Mouse (Mus musculus) midbrain, embryonic 14.5 days (tissue): ENCODE measurements at regions not wholly inside any gene's neighbourhood (a gene's known extent, or its start where the extent isn't known, plus 50 kb on each side); places are given as distances from the start of the nearest gene placed in this dataset.

ENCODE experiments used
- ATAC-seq: fragments of 200-750 bp; cut with Nextera tagmentation; 2 replicates; pipeline ENCODE4 v1.8.0; 2017; ENCODE audit warnings: moderate number of reproducible peaks, moderate library complexity; ENCODE audit not compliant: low FRiP score, low TSS enrichment
- DNase-seq: peaks from one replicate; pipeline ENCODE4 v3.0.0-alpha.2; 2015
- H3K27ac ChIP-seq: fragments of 300-500 bp; sonication (generic); replicated peaks from 2 replicates; pipeline ENCODE4 v1.5.1; 2014; ENCODE audit warnings: mild to moderate bottlenecking, low read depth, low read length, moderate library complexity
- H3K27me3 ChIP-seq: fragments of 300-500 bp; sonication (generic); 2 replicates; pipeline ENCODE4 v1.6.1; 2014; ENCODE audit warnings: low read length, control low read depth, mixed read lengths; ENCODE audit not compliant: control insufficient read depth, insufficient read depth
- H3K36me3 ChIP-seq: fragments of 300-500 bp; sonication (generic); 2 replicates; pipeline ENCODE4 v1.6.1; 2014; ENCODE audit warnings: low read length, control low read depth; ENCODE audit not compliant: control insufficient read depth, insufficient read depth
- H3K4me1 ChIP-seq: fragments of 300-500 bp; sonication (generic); 2 replicates; pipeline ENCODE4 v1.6.1; 2014; ENCODE audit warnings: mild to moderate bottlenecking, antibody characterized with exemption, low read length, control low read depth; ENCODE audit not compliant: control insufficient read depth, insufficient read depth
- H3K4me2 ChIP-seq: fragments of 300-500 bp; sonication (generic); 2 replicates; pipeline ENCODE4 v1.6.1; 2014; ENCODE audit warnings: mild to moderate bottlenecking, low read length, moderate library complexity
- H3K4me3 ChIP-seq: fragments of 300-500 bp; sonication (generic); replicated peaks from 2 replicates; pipeline ENCODE4 v1.5.1; 2014; ENCODE audit warnings: low read depth, low read length
- H3K9ac ChIP-seq: fragments of 300-500 bp; sonication (generic); replicated peaks from 2 replicates; pipeline ENCODE4 v1.6.1; 2014; ENCODE audit warnings: mild to moderate bottlenecking, low read length, moderate library complexity
- H3K9me3 ChIP-seq: fragments of 300-500 bp; sonication (generic); 2 replicates; pipeline ENCODE4 v1.6.1; 2016; ENCODE audit warnings: low read length, control low read depth, mixed read lengths; ENCODE audit not compliant: control insufficient read depth
- WGBS: fragments of 180-500 bp; shearing (Covaris S2); extraction: QIAGEN DNeasy Blood & Tissue Kit; methylation state at CpG from one replicate; pipeline ENCODE4 v1.1.7; 2014; 5-methylcytosine and 5-hydroxymethylcytosine counted together

- Histone ChIP-seq H3K4me3 (no peak overlapping the region), H3K4me1 (no peaks in the 10 kb centered on the region), H3K36me3 (no peaks in the 10 kb centered on the region), H3K27me3 (no peaks in the 10 kb centered on the region), H3K9me3 (no peaks in the 10 kb centered on the region), H3K27ac (no peak overlapping the region), H3K4me2 (peak overlapping the region; percentile 31; the same call in 1 of the 2 replicates), H3K9ac (no peak overlapping the region)
- WGBS: 30% methylated on average over 14 of the region's 14 CpGs
- ATAC-seq (no peak), DNase-seq (peak; percentile 45)
Observed at GRCm38 (mm10) chr7:34471003-34471402, 77.9 kb upstream of the Lsm14a start.

- H3K9ac ChIP-seq: no peak overlapping the region
- H3K4me3 ChIP-seq: no peak overlapping the region
- H3K4me1 ChIP-seq: no peaks in the 10 kb centered on the region
- no peak overlapping the region for H3K27ac ChIP-seq
- ATAC-seq: no peak
- H3K36me3 ChIP-seq: no peaks in the 10 kb centered on the region
- DNase-seq: peak; percentile 55
- H3K9me3 ChIP-seq: no peaks in the 10 kb centered on the region
- no peak overlapping the region for H3K4me2 ChIP-seq
- WGBS: 59% methylated on average over 9 of the region's 9 CpGs
- no peaks in the 10 kb centered on the region for H3K27me3 ChIP-seq
Observed at GRCm38 (mm10) chr7:34462069-34462468, 69.0 kb upstream of the Lsm14a start.

DNA sequence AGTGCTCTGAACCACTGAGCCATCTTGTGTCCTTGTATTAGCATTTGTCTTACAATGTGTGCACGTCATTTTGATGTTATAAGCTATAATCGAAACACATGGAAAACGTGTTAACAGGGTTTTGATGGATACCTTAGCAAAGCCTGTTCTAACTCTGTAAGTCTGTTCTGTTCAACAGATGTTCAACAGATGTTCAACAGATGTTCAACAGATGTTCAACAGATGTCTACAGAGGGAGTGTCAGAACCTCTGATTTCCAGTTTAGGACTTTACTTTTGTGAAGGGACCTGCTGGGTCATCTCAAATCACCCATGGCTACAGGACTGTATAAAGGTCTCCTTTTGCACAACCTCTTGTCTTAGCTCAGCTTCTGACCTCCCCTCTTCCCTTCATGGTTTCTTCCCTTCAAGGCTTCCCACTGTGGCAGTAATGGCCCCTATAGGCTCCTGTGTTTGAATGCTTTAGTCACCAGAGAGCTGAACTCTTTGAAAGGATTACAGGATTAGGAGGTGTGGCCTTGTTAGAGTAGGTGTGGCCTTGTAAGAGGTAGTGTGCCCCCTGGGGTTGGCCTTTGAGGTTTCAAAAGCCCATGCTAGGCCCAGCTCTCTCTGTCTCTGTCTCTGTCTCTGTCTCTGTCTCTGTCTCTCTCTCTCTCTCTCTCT is 66.8 kb upstream of the Lsm14a start:
- ATAC-seq: no peak
- no peak overlapping the region for H3K4me3 ChIP-seq
- H3K4me2 ChIP-seq: no peak overlapping the region
- H3K9ac ChIP-seq: no peak overlapping the region
- no peaks in the 10 kb centered on the region for H3K36me3 ChIP-seq
- DNase-seq: no peak
- no peak overlapping the region for H3K27ac ChIP-seq
- H3K9me3 ChIP-seq: no peaks in the 10 kb centered on the region
- 85% methylated on average over 3 of the region's 3 CpGs for WGBS
- no peaks in the 10 kb centered on the region for H3K4me1 ChIP-seq
- H3K27me3 ChIP-seq: no peaks in the 10 kb centered on the region

DNA sequence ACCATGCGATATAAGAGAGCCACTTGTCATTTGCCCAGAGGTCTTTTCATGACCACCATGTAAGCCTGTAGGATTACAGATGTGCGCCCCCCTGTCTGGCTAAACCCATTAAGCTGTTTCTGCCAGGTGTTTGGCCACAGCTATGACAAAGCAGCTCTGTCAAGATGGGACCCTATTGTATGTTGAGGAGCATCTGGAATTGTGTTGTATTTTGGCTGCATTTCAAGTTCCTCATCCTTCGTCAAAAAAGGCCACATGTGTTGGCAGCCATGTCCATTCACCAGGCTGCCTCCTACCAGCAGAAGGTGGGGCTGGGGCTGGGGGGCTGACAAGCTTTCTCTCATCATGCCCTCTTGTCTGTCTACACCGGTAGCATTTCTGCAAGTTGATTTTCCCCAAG is 65.7 kb upstream of the Lsm14a start:
- H3K27ac ChIP-seq: no peak overlapping the region
- 90% methylated on average over 4 of the region's 4 CpGs for WGBS

GRCm38 (mm10) chr7:34448364-34448763 is 55.2 kb upstream of the Lsm14a start:
- Histone ChIP-seq H3K4me3 (no peak overlapping the region), H3K36me3 (no peaks in the 10 kb centered on the region), H3K27ac (no peak overlapping the region), H3K4me1 (peaks cover 3% of the 10 kb centered on the region), H3K9me3 (no peaks in the 10 kb centered on the region), H3K27me3 (no peaks in the 10 kb centered on the region), H3K9ac (no peak overlapping the region), H3K4me2 (no peak overlapping the region)
- 97% methylated on average over 2 of the region's 2 CpGs for WGBS
- DNase-seq (no peak), ATAC-seq (no peak)

More for the DNA sequence above, 65.7 kb upstream of the Lsm14a start:
- no peak overlapping the region for H3K4me2 ChIP-seq
- no peaks in the 10 kb centered on the region for H3K36me3 ChIP-seq
- H3K27me3 ChIP-seq: no peaks in the 10 kb centered on the region
- no peak overlapping the region for H3K4me3 ChIP-seq
- DNase-seq (no peak), ATAC-seq (no peak)
- H3K9ac ChIP-seq: no peak overlapping the region
- H3K4me1 ChIP-seq: no peaks in the 10 kb centered on the region
- no peaks in the 10 kb centered on the region for H3K9me3 ChIP-seq

- Histone ChIP-seq H3K27me3 (no peaks in the 10 kb centered on the region), H3K9ac (no peak overlapping the region), H3K4me3 (no peak overlapping the region), H3K27ac (no peak overlapping the region), H3K36me3 (no peaks in the 10 kb centered on the region), H3K4me2 (peak overlapping the region; percentile 18; the same call in 1 of the 2 replicates), H3K9me3 (no peaks in the 10 kb centered on the region), H3K4me1 (peaks cover 3% of the 10 kb centered on the region)
- WGBS: 24% methylated on average over 17 of the region's 17 CpGs
- ATAC-seq (no peak), DNase-seq (peak; percentile 78)
Observed at GRCm38 (mm10) chr7:34444263-34444662, 51.1 kb upstream of the Lsm14a start.
